Mouse (Mus musculus) ES-E14 (cell line): ENCODE measurements around the gene Fam172a.

Experiments used
- CHD2 ChIP-seq: IDR thresholded peaks from 2 replicates; pipeline ENCODE4 v1.6.1; 2014; ENCODE audit warnings: mild to moderate bottlenecking, low read depth, low read length, inconsistent platforms
- HCFC1 ChIP-seq: IDR thresholded peaks from 2 replicates; pipeline ENCODE4 v1.6.1; 2012; ENCODE audit warnings: low read length, inconsistent platforms, borderline replicate concordance; ENCODE audit not compliant: insufficient read depth
- MAFK ChIP-seq: IDR thresholded peaks from 2 replicates; pipeline ENCODE4 v1.6.1; 2014; ENCODE audit warnings: mild to moderate bottlenecking, low read depth, low read length, inconsistent platforms; ENCODE audit not compliant: insufficient read depth
- ZNF384 ChIP-seq: IDR thresholded peaks from 2 replicates; pipeline ENCODE4 v1.6.1; 2012; ENCODE audit warnings: low read depth, low read length, inconsistent platforms

GRCm38 (mm10) chr13:78181071-78181929, 479.5 kb downstream of the Fam172a start:
- TF ChIP-seq MAFK (no peak), HCFC1 (no peak), CHD2 (no peak), ZNF384 (no peak)
